Mouse (Mus musculus) embryonic fibroblast, embryonic 13.5 days (primary cell): ENCODE results near the gene Lrrc8c. TPM values are rescaled to one million over a fixed set of nuclear protein-coding genes. Genes with fewer than 3 reads are reported as not detected.

ENCODE experiments used
- H3K27ac ChIP-seq: 2 replicates; pipeline ENCODE4 v1.5.1; 2012; ENCODE audit warnings: low read length, control low read depth, inconsistent platforms; ENCODE audit not compliant: insufficient read depth
- H3K4me1 ChIP-seq: 2 replicates; pipeline ENCODE4 v1.6.1; 2011; ENCODE audit warnings: low read length; ENCODE audit not compliant: control insufficient read depth, insufficient read depth
- H3K4me3 ChIP-seq: 2 replicates; pipeline ENCODE4 v1.5.1; 2011; ENCODE audit warnings: mild to moderate bottlenecking, control low read depth, low read length; ENCODE audit not compliant: insufficient read depth
- CTCF ChIP-seq: IDR thresholded peaks from 2 replicates; pipeline ENCODE4 v1.5.1; 2011; ENCODE audit warnings: mild to moderate bottlenecking, control low read depth, low read length, moderate library complexity, borderline replicate concordance; ENCODE audit not compliant: insufficient read depth
- POLR2A ChIP-seq: IDR thresholded peaks from 2 replicates; pipeline ENCODE4 v1.6.1; 2011; ENCODE audit warnings: low read depth, mild to moderate bottlenecking, control low read depth, low read length, moderate library complexity
- polyA plus RNA-seq: library from polyadenylated mRNA; stranded (reverse); fragments of >200 nt; gene quantifications from 2 replicates; pipeline ENCODE4 v1.2.4, GENCODE M21; 2011; ENCODE audit warnings: low read depth; ENCODE audit not compliant: missing spikeins, insufficient read length

Gene Lrrc8c
- polyA plus RNA-seq, 1 experiment: 47.1 TPM

GRCm38 (mm10) chr5:105655100-105655734 is 136.0 kb downstream of the Lrrc8c start:
- H3K27ac ChIP-seq: no peak overlapping the region
- TF ChIP-seq POLR2A: no peak
- no peak for TF ChIP-seq CTCF
- H3K4me1 ChIP-seq: no peaks in the 10 kb centered on the region
- H3K4me3 ChIP-seq: no peak overlapping the region

GRCm38 (mm10) chr5:105661894-105662293 is 142.7 kb downstream of the Lrrc8c start:
- Histone ChIP-seq H3K4me1 (no peaks in the 10 kb centered on the region), H3K4me3 (no peak overlapping the region), H3K27ac (no peak overlapping the region)
- TF ChIP-seq CTCF: no peak
- no peak for TF ChIP-seq POLR2A

Other genes starting within 250 kb of the Lrrc8c start
- not detected in 2 replicates for gene Gm43302, start 225.7 kb upstream of the Lrrc8c start, polyA plus RNA-seq
- gene Gbp6, start 225.7 kb upstream of the Lrrc8c start, polyA plus RNA-seq: 0.97 and 3.8 TPM in 2 replicates
- 11.4 and 12.4 TPM in 2 replicates for gene Lrrc8b, start 103.6 kb upstream of the Lrrc8c start, polyA plus RNA-seq
- 30.2 and 39.4 TPM in 2 replicates for gene Lrrc8d, start 180.6 kb downstream of the Lrrc8c start, polyA plus RNA-seq